Mouse (Mus musculus) testis, postnatal 14 days (tissue): Measurements from ENCODE around the gene Ccdc81.

Experiments
- DNase-seq: peaks from one replicate; pipeline ENCODE4 v3.0.0; 2021; ENCODE audit warnings: low spot score

The Ccdc81 gene

DNA sequence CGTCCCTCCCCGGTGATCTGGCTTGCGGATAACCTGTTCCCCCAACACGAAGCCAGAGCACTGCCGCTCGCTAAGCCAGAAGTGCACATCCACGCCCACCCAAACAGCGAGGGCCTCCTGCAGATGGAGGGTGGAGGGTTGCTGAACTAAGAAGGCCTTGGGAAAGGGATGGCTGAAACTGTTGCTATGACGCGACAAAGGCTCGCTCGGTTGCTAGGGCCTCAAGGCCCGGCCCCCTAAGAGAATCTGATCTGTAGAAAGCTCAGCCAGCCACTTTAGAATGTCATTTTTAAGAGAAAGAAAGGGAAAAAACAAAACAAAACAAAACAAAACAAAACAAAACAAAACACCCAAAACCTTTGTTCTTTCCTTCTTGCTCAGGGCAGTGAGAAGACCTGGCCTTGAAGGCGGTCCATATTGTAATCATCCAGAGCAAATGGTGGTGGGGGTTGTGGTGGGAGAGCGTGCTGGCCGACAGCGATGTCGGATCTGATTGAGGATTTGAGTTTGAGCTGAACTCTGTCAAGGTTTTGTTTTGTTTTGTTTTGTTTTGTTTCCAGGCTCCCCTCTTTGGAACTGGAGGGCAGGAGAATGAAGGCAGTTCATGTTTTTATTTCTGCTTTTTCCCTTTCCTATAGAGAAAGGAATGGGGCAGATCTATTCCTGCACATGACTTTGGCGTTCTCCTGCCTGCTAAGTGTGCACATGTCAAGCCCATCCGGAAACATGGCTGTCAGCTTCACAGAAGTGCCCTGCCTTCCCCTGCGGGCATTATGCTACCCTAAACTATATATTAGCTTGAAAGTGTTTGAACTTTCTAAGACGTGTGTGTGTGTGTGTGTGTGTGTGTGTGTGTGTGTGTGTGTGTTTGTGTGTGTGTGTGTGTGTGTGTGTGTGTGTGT lies at the start of gene Ccdc81:
Gene Ccdc81, minus strand, starts transcription at position 188 of the 902 bp plus-strand sequence.
- DNase-seq = no peak

DNA sequence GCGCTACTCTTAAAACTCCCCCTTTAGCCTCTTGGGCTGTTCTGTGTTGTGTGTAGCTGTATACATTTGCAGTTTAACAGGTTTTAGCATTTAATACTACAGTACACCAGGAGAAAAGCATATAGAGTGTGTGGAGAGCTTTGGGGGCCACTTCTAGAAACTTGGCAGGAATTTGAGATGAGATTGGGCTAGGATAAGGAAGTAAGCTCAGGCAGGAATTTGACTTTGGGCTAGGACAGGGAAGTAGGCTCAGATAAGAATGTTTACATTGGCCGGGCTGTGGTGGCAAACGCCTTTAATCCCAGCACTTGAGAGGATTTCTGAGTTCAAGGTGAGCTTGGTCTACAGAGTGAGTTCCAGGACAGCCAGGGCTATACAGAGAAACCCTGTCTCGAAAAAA lies 46.0 kb upstream of the Ccdc81 start:
- no peak for DNase-seq

DNA sequence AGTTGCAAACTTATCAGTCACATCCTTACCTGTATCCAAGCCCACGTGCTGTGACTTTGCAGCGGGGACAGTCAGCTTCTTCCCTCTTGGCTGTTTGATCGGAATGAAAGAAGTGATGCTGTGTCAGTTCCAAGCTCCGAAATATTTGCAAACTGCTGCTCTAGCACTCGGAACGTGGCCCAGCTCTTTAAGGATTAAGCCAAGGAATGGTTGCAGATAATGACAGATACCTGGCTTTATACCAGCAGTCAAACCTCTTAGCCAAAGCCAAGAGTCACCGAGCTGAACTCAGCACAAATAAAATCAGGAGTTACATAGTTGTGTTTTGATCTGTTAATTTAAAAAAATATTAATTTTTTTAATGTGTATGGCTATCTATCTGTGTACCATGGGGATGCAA lies 44.6 kb upstream of the Ccdc81 start:
- DNase-seq = no peak

DNA sequence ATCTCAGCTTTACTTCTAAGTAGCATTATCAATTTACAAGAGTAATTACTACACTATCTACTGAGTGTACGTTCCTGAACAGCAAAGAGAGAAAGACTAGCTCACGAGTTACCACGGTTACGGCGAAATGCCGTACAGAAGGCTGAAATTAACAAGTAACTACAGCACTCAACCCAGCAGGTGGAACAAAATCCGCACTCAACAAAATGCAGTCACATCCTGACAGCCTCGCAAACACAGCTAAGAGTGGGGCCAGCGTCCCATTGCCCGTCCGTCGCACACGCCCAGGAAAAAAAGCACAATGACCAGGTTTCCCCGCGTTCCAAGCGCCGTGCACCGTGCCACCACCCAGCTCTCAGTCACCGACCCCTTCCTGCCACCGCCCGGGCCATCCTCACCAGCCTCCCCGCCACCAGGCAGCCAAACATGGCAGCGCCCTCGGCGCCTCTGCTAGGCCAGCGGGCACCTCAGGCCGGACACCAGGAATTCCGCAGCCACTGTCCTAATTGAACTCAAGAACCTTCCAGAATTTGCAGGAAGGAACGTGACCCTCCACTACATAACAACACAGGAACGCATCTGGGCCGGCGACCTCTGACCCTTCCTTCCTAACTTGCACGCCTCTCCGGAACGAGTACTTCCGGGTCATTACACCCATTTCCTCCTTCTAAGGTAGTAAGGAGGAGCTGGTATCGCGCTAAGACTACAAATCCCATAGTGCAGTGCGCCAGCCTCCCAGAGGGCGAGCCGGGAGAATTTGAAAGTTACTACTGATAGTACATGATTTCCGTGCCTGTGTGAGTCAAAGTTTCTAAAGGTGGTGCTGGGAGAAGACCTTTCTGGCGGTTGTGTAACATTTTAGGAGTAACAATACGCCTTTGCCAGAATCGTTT lies 37.4 kb upstream of the Ccdc81 start, which contains the start of gene Hikeshi:
Gene Hikeshi, minus strand, starts transcription at position 634 of the 893 bp plus-strand sequence.
- peak; percentile 97 for DNase-seq

DNA sequence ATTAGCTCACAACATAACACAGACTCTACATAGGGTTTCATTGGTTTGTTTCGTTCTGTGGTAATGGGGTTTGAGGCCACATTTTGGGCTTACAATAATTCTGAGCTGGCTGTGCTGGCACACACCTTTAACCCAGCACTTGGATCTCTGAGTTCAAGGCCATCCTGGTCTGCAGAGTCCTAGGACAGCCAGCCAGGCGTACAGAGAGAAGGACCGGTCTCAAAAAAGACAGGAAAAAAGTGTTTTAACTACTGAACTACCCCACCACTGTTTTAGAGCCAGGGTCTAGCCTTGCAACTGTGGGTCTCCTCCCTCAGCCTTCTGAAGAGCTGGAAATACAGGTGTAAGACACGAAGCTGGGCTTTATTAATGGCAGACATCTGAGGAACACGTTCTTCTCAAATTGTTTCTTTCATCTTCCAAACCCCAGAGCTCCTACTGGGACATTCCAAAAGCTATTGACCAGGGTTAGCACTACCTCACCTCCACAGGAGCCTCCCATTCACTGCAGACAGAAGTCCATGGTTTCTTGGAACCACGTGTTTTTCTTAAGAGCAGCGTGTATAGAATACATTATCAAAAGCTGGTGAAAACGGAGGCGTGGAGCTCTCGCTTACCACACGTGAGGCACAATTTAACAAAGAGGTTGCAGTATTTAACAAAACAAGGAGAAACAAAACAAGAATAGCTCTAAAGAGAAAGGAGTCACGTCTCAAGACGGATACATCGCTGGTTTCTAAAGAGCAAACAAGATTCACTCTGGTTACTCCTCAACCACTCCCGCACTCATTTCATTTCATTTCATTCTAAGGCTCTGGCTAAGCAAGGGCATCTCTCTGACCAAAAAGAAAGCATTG lies 36.3 kb upstream of the Ccdc81 start:
- no peak for DNase-seq

DNA sequence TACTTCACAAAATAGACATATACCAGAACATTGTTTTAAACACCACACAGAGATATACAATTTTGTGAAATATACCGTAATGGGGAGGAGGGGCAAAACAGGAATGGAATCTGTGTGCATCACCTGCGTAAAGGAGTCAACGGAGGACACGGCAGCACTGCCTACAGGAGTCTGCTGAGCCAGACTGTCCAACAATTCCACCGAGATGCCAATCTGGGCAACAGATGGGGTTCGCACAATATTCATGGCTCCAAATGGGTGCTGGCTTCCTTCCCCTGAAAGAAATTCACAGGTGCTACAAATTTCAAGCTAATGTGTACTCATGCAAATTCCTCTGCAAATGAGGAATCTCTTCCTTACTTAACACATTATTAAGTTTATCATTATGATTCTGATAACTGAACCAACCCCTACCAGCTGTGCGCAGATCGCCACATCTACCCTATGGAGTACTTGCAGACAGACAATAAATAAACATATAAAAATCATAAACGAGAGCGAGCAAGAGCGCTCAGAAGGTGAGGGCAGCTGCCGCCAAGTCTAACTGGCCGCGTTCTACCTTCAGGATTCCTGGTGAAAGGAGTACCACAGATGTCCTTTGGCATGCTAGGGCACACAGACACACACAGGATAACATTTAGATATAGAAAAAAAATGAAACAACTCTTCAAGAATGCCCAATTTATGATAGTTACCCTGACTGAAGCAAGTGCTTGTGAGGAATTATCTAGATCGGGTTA lies 20.2 kb upstream of the Ccdc81 start:
- no peak for DNase-seq

DNA sequence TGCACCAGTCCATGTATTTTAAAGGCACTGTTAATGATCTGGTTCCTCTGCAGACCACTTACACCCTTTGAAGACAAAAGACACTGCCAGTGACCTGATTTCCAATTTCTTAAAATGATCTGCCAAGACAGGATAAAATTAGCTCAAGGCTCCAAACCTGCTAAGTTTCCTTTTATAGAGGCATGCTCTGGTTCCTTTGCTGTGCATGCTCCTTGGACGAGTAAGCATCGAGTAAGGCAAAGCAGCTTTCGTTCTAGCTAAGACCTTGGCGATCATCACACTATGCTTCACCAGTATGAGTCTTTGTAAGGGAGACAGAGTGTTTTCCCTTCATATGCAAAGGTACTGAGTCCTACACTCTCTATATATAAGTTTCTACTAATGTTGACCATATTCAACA lies 14.3 kb upstream of the Ccdc81 start:
- DNase-seq = no peak

DNA sequence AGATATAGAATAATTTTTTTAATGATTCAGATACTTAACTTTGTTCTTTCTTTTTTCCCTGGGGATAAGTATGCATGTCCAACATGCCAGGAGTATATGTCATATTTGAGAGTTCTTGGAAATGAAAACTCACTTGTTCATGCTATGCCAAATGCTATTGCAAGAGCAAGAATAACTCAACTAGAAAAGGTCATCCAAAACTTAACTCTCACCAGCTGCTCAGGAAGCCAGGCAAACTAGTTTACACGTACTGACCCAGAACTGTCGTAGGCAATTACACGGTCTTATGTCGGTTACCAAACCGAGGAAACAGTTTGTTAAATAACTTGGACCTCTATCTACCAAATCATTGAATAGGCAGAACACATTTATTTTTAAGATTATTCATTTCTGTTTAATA lies 13.3 kb upstream of the Ccdc81 start:
- no peak for DNase-seq

DNA sequence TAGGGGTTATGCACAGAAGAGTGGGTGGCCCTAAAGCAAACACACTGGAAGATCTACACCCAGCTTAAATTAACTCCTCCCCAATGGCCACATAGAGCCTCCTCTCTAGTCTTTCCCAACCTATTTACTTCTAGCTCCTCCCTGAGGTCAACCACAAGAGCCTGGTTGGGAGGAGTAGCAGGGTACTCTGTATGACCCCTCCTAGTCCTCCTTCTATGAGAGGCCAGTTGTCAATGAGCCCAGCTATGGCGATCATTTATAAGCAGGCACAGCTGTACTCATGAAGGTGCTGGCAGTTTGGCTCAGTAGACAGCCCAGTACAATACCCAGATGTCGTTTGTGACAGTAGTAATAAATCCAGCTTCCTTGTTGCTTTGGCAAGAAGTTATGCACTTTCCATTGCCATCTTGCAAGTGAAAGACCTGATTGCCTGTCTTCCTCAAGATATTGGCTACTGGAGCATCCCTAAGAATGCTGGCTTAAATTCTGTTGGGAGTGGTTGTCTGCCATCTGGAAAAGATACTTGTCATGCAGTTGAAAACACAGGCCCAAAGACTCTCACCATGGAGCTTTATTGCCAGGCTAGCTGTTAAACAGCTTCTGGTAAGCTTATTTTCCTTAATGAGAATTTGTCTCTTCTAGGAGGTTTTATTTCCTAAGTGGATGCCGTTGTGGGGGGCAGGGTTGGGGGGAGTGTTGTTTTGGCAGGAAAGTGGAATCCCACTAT lies 10.2 kb upstream of the Ccdc81 start:
- no peak for DNase-seq

DNA sequence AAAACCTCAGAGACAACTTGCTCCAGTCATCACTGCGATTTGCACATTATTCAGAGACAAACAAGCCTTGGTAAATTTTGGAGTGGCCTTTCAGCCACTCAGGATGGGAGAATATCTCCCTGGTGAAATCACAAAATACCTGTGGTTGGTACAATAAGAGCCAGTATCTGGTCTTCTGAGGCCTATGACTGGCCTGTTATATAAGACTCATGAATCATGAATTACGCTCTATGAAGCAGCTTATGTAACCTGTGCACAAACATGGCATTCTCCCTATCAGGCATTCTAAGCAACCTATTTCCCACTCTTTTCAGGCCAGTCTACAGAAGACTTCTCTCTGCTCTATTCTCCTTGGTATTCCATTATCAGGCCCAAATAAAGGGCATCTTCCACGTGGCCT lies 8.9 kb upstream of the Ccdc81 start:
- DNase-seq = no peak

DNA sequence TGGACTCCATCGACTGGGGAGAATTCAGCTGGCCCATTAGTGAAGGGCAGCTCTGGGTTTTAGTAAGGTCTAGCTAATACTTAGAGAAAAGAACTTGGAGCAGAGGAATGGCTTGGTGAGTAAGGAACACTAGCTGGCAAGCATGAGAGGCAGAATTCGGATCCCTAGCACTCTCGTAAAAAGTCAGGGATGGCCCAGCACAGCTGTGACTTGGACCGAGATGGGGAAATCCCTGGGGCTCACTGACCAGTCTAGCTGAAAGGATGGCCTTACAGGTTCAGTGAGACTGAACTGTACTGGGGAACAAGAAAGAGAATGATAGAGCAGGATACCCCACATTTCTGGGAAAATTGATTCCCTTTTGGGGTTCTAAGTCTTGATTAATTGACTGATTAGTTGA lies 6.3 kb upstream of the Ccdc81 start:
- DNase-seq = no peak

DNA sequence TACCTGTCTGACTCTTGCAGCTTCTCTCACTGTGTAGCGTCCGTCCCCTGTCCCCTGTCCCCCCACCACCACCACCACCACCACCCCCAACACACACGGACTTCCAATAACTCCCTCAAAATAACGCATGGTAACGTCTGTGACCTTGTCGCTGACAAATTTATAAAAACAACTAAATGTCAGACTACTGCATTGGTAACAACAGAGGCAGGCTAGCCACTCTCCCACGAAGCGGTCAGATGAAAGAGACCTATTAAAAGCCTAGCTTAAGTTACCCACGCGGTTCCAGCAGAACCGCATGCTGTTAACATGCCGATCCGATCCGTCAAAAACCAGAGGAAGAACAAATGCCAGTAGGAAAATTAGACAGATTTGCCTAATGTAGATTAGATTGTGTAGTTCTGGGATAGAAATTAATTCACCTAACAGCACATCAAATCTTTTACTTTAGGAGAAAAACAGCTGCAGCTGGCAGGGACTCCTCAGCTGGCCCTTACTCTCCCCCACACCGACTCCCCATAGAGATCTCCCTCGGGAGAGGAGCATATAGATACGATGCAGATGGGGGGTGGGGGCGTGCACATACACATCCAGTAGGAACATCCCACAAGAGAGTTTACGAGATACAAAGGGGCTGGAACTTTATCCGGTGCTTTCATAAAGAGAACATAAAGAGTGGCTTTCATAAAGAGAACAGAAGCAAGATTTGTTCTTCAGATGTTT lies 5.6 kb upstream of the Ccdc81 start:
- DNase-seq = no peak

DNA sequence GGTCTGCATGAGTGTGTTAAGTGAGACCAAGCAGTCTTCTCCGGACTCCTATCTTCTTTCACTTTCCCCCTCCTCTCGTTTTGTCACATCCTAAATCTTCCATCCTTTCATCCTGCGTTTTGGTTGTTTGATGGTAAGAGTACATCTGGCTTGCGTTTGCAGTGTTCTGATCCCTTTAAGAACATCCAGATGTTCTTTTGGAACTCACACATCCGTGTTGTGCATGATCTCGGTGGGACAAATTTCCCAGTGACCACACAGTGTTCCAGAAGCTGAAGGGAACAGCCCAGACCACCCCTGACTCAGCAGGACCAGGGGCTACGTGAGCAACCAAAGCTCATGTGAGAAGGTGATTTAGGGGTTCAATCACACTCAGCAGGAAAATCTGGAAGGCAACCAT lies 5.0 kb upstream of the Ccdc81 start:
- DNase-seq = no peak

DNA sequence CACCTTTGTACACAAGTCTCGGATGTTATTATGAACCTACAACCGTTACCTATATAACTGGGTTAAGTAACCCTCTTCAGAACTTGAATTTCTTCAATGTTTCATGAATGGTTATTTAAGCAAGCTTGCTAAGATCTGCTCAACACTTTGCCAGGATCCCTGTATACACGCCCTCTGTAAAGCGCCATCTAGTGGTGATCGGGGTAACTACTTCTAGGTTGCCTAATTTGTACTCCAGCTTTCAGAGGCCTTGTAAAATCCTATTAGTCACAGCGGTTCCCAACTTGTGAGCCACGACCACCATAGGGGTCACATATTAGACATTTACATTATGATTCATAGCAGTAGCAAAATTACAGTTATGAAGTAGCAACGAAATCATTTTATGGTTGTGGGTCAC lies 4.5 kb upstream of the Ccdc81 start:
- peak; percentile 70 for DNase-seq

DNA sequence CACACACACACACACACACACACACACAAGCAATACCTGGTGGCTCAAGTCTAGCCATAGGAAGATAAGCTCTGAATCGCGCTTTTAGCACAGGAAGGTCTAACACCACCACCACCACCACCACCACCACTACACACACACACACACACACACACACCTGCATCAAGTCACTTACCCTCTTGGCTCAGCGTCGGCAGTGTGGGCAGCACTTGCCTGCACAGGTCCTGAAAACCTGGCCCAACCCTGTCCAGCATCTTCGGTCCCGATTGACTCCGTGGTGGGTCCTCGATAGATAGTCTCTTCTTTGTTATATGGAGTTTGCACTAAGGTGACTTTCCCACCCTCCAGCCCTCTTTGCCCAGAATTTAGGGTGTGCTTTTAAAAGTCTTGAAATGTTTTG lies 422 bp downstream of the Ccdc81 start:
- DNase-seq = no peak

DNA sequence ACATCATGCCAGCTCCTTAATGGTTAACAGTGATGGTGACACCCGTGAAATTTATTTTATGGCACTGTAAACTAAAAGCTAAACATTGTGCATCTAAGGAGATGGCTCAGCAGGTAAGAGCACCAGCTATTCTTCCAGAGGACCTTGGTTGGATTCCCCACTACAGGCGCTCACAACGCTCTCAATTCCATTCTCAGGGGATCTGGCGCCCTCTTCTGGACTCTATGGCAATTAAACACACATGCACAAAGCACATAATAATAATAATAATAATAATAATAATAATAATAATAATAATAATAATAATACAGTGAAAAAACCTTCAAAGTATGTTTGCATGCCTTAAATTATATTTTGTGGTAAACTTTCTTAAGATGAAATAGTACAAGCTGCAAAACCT lies 11.6 kb downstream of the Ccdc81 start:
- peak; percentile 25 for DNase-seq

DNA sequence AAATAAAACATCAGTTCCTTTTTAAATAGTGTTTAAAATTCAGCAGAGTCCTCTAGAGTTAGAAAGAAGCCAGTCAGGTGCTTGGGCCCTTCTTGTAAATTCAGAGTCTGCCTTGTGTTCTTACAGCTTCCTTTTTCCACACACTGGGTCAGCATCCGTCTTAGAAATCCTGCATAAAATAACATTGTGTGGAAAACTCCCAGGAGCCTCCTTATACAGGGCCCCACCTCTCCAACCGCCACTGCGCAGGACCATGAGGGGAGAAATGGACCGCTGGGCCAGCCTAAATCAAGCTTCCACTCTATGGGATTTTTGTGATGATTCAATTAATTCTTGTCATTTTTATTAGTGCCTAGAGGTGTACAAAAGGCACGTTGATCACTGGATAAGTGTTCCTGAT lies 12.0 kb downstream of the Ccdc81 start:
- no peak for DNase-seq

DNA sequence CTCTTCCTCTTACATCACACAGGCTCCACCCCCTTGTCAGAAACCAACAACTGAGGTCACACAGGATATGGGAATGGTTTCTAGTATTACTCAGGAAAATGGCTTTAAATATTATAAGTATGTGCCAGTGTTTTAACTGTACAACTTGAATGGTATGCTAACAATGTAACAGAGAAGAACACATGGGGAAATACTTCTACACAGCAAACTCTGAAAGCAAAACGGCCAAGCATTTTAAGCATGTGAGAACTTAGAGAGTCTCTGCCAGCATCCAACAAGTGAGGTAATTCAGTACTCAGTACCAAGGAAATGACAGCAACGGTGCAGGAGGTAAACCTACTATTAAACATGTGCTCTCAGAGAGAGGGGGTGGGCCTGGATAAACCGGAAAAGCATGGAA lies 18.9 kb downstream of the Ccdc81 start:
- no peak for DNase-seq

DNA sequence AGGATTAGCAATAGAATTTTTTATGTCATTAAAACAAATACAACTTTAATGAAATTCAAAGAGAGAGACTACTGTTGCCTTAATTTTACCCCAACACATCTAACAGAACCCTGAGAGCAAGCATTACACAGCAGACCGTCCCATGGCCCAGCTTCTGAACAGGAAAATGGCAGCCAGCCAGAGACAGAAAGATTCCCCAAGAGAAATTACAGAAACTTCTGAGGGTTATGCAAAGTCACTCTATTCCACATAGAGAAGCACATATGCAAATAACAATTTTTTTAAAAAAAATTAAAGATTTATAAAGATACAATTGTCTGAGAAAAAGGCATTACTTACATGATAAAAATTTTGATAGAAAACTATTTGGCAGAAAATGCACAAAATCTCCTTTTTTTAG lies 23.7 kb downstream of the Ccdc81 start:
- no peak for DNase-seq

DNA sequence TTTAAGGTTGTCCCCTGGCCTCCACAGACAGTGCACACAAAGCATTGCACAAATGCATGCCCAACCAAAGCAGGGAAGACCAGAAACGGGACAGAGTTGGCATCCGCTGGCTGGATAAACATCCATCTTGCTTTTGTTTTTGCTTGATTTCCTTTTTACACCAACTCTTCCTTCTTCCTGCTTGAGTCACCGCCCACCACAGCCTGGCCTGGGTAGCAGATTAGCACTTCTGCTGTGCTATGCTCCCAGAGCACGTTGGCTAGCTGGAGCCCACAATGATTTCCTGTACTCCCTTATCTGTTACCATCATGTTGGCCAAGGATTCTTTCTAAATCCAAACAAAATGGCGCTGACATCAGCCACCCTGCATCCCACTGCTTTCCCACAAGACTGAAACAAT lies 36.2 kb downstream of the Ccdc81 start:
- DNase-seq = no peak
